Mouse (Mus musculus) megakaryocyte, adult 5-6 weeks (primary cell): Measurements from ENCODE around the gene Gad1. TPM values are rescaled to one million over a fixed set of nuclear protein-coding genes. Genes with fewer than 3 reads are reported as not detected.
"Not testable (repeated sequence)": the region's sequence is repeated elsewhere in the genome, so short reads cannot be mapped to it uniquely, and the experiment has no call there.

Experiments used
- ATAC-seq: 2 replicates; pipeline ENCODE4 v1.8.0; 2016; ENCODE audit warnings: mild to moderate bottlenecking, inconsistent platforms; ENCODE audit not compliant: poor library complexity, severe bottlenecking
- total RNA-seq, 2 experiments: library from RNA; stranded (forward) in 1 of 2; stranded (reverse) in 1 of 2; fragments of 153-499, 151-499 nt in 1 of 2; fragments of 221-1000, 200-1000 nt in 1 of 2; gene quantifications; 2 replicates each; pipeline versions ENCODE4 v1.2.3 to v1.2.4; 2015 to 2017

The Gad1 gene
- total RNA-seq (2015) (not detected in 2 replicates), total RNA-seq (2017) (not detected in 2 replicates)

GRCm38 (mm10) chr2:70552772-70553171, at the start of gene Gad1:
TSS of gene Gad1 (plus strand) at chr2:70553072.
- ATAC-seq: no peak

- peak; percentile 45 for ATAC-seq
These were observed 49.4 kb upstream of the Gad1 start for GRCm38 (mm10) chr2:70503436-70503835.

GRCm38 (mm10) chr2:70505229-70505628, 47.6 kb upstream of the Gad1 start:
- no peak for ATAC-seq

DNA sequence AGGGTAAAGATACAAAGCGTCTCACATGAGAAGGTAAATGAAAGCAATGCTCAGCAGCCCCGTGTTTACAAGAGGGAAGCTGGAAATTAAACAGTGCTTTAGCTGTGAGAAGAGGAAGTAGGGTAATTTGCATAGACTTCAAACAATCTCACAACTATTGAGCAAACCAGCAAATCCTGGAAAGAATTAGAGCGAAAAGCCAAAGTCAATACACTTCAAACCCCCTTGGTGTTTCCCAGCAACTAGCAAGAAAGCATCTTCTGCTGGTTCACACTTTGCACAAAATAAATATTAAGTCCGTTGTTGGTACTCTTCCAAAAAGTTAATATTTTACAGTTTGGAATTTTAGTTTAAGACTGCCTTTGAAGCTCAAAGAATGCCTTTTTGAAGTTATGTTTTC, 47.0 kb upstream of the Gad1 start:
- no peak for ATAC-seq

DNA sequence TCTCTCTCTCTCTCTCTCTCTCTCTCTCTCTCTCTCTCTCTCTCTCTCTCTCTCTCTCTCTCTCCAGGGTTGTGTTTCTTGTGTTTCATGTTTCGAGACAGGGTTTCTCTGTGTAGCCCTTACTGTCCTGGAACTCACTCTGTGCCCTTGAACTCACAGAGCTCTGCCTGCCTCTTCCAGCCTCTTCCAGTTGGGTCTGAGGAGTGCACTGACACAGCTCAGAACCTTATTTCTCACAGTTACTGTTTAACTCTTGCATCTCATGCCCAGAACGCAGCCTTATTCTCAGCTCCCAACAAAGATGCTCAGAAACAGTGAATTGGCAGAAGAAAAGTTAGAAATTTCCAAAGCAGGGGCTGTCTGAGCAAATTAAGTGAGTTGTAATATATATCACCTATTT, 46.5 kb upstream of the Gad1 start:
- ATAC-seq: no peak

GRCm38 (mm10) chr2:70508496-70508895, 44.4 kb upstream of the Gad1 start, which contains the start of gene Erich2:
TSS of gene Erich2 (plus strand) at chr2:70508819.
- no peak for ATAC-seq

GRCm38 (mm10) chr2:70509021-70509632, 43.7 kb upstream of the Gad1 start:
- ATAC-seq: peak; percentile 24; the same call in 1 of the 2 replicates

DNA sequence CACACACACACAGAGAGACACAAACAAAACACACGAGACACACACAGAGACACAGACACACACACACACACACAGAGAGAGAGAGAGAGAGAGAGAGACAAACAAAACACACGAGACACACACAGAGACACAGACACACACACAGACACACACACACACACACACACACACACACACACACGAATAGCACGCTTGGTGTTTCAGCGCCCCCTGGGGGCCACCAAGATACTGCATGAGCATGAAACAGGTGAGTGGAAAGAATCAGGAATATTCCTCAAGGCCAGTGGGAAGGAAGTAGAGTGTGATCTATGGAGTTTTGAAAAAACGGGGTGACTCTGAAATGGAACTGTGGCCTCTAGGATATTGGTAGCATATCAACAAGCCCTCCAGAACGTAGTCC, 14.6 kb upstream of the Gad1 start:
- not testable (repeated sequence) for ATAC-seq

DNA sequence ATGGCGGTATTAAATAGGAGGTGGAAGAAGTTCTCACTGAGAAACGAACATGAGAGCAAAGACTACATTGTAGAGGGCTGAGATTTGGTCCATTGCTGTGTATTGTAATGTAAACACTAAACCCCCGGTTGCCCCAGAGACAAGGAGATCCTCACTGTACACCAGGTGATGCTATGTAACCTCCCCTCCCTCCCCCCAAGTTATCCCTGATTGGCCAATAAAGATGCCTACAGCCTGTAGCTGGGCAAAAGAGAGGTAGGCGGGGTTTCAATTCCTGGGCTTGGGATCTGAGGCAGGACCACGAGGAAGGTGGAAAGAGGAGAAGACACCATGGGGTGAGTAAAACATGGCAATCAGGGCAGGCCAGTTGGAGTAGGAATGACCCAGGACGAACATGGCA, 2.2 kb upstream of the Gad1 start:
- ATAC-seq: no peak

DNA sequence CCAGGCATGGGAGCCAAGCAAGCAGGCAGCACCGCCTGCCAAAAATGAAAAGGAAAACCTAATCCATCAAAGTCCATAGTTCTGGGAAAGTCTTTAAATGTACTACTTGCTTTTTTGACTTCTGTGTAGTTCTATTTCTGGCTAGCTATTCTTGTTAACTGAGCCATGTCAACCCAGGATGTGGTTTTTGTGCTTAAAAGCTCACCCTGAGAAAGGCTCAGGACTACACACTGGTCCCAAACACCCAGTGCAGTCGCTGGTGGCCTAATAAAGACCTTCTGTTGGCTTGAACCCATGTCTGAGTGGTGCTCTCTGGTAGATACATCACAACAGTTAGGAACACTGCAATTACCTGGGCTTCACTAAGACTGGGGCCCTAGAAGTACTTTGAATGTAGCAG, 1.4 kb upstream of the Gad1 start:
- no peak for ATAC-seq

DNA sequence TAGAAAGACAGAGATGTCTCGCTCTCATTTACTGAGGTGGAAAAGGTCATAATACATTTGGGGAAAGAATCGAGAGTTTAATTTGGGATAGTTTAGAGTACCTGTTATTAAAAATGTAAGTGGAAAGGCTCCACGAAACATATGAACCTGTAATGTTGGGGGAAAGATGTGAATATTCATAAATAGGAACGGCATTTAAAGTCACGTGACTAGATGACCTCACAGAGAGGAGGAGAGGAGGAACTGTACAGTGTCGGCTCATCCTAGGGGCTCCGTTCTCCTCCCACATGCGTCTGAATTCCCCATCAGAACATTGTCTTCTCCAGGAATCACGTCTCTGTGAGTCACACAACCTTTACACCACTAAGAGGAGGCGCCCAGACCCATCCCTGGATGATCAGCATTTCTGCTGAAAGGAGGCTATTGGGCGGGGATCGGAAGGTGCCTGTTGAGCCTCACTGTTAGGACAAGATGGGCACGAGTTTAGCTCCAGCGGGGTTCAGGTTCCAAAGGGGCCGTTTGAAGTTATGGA, 739 bp upstream of the Gad1 start:
- ATAC-seq: no peak

DNA sequence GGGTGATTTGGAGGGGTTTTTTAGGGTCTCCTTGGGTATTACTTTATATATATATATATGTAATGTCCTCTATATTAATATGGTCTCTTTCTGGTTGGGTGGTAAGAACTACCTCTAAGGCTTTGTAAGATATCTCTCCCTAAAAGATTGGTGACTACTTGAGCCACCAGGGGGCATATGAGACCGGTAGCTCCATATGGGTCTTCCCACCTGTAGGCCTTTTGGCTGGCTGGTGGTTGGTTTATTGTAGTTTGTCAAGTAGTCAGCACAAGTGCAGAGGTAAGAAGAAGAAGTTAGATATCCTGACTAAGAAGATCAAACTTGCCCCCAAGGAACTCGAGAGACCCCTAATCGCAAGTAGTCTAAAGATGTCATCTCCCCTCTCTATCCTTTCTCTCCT, 954 bp downstream of the Gad1 start:
- no peak for ATAC-seq

GRCm38 (mm10) chr2:70558112-70558842, 5.4 kb downstream of the Gad1 start:
- ATAC-seq: peak; percentile 69

DNA sequence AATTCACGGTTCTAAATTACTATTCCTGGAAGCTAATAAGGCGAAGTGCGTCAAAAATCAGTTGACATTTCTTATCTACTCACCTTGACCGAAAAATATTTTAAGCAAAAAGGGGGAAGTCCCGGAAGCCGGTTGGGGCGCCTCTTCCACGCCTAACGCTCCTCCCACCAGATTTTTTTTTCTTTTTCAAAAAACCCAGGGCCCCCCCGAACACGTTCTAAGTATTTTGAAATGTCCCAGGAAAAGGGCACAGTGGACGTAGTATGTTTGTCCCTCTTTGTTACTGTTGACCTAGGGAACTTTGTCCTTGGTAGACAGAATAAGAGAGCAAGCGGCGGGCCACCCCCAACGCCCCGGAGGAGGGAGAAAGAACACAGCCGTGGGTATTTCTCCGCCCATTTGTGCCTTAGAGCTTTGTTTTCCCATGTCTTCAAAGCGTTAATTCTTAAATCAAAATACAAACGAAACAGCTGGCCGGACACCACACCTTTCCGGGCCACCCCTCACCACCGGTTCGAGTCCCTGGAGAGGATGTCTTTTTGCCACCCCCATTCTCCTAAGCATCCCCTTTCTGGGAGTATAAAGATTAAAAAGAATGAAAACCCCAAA, 6.1 kb downstream of the Gad1 start:
- no peak for ATAC-seq

DNA sequence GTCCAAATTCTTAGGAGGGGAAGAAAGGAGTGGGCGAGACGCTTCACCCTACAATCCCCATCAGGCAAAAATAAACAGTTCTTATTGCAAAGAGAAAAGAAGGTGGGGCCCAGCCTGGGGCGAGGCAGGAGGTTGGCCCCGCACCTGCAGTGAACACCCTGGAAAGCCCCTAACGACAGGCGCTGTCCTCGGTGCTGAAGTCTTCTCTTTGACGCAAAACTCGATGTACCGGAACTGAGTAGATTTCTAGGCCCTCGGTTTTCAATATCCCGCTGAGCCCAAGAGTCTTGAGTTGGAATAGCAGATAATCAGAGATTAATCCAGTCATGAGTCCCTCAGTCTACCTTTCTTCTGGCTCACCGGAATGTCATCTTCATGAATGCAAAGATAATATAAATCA, 6.6 kb downstream of the Gad1 start:
- ATAC-seq: no peak

GRCm38 (mm10) chr2:70561077-70561795, 8.4 kb downstream of the Gad1 start:
- ATAC-seq: no peak

DNA sequence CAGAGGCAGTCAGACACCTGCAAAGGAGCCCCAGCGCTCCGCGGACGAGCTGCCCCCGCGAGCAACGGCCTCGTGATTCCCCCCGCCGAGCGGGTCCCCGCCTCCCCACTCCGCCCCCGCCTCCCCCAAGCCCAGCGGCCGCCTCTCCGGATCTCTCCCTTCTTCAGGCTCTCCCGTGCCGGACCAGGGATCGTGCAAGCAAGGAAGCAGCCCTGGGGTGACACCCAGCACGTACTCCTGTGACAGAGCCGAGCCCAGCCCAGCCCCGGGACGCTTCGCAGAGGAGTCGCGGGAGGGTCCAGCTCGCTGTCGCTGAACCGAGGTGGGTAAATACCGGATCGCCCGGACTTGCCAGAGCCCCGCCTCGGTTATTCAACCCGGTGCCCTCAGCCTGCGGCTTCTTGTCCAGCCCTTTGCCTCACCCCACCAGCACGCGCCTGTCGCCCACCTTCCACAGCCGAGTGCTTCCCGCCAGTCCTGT, 9.2 kb downstream of the Gad1 start:
- no peak for ATAC-seq

DNA sequence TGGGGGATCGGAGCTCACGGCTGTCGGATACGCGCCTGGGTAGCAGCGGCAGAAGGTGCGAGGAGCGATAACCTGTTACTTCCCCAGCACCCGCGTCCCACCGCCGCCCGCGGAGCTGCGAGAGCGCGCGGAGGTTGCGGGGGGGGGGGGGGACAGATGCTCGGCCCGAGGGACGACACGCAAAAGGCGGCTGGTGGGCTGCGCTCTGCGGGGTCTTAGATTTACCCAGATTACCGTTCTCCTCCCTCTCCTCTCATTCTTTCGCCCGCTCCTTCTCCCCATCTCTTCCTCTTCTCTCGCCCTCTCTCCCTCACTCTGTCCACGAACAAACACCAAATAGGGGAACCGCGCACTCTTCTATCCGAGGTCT, 9.7 kb downstream of the Gad1 start:
- no peak for ATAC-seq

GRCm38 (mm10) chr2:70562981-70563671, 10.3 kb downstream of the Gad1 start:
- ATAC-seq: no peak
